Mouse (Mus musculus) T-helper 2 cell (primary cell): Measurements from ENCODE around the gene Prr13.

Experiments
- in situ Hi-C: fragments of 300-600 bp; cut with MboI, MseI; formaldehyde crosslinking; loops from one replicate; pipeline ENCODE4 v1.15.1; 2025; ENCODE audit warnings: high pct_unique_total_duplicates

The Prr13 gene

GRCm38 (mm10) chr15:102460409-102460808 is 1.6 kb downstream of the Prr13 start:
- in situ Hi-C loops: no loop called here

DNA sequence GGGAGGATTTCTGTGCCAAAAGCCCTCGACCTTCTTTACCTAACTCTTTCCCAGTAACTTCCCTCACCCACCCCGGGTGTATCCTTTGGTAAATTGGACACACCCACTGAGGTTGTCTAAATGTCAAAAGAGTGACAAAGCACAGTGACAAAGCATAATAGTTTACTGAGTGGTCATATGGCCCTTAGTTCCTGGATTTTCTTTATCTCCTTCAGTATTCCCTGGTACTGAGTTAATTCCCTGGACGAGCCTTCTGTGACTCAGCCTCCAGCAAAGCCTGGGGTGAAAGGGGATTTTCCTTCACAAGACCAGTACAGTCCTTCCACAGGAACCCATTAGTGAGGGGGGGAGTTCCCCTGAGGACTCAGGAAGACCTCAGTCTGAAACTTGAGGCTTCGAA is 2.1 kb downstream of the Prr13 start:
- in situ Hi-C loops: no loop called here

DNA sequence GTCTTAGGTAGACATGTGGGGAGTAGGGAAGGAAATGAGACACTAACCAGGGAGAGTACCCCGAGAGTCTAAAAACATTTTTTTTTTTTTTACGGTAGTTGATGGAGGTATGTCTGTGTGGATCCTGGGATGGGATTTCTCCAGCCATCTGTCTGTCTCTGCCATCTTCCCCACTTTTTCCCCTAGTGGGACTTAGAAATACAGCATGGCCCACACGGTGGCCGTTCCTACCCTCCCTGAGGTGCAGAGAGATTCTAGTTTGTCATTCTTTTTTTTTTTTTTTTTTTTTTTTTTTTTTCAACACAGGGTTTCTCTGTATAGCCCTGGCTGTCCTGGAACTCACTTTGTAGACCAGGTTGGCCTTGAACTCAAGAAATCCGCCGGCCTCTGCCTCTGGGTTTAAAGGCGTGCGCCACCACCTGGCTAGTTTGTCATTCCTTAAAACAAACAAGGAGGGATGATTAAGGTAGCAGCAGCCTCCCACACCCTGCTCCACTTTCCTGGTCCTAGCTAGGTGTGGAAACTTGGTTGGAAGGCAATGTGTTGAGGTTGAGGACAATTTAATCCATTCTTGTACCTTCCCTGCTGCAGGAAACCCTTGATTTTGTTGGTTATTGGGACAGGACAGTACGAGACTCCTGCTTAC is 2.7 kb downstream of the Prr13 start:
- in situ Hi-C loops: no loop called here

DNA sequence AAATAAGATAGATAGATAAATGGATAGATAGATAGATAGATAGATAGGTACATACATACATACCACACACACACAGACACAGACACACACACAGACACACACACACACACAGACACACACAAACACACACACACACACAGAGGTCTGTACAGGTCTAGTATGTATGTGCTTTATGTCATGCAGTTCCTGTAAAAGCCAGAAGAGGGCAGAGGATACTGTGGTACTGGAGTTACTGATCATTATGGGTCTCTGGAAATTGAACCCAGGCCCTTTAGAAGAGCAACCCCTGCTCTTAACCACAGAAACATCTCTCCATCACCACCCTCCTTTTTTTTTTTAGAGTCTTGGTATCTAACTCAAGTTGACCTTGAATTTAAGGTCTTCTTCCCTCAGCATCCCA is 4.8 kb downstream of the Prr13 start:
- in situ Hi-C loops: no loop called here

DNA sequence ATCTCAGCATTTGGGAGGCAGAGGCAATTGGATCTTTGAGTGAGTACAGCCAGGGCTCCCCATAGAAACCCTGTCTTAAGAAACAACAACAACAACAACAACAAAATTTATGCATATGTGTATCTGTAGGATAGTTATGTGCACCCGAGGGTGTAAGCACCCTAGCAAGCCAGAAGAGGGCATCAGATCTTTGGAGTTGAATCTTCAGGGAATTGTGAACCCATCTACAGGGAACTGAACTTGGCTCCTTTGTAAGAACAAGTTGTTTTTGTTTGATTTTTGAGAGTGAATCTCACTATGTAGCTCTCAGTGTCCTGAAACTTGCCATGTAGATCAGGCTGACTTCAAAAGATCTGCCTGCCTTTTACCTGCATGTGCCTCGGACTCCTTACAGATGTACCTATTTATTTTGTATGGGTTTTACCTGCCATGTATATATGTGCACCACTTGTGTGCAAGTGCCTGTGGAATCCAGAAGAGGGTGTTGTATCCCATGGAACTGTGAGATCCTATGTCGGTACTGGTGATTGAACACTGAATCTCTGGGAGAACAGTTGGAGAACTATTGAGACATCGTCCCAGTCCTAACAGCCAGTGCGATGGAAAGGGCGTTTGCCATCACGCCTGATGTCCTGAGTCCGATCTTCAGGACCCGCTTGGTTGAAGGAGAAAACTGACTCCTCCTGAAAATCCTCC is 10.0 kb downstream of the Prr13 start:
- in situ Hi-C loops: no loop called here

DNA sequence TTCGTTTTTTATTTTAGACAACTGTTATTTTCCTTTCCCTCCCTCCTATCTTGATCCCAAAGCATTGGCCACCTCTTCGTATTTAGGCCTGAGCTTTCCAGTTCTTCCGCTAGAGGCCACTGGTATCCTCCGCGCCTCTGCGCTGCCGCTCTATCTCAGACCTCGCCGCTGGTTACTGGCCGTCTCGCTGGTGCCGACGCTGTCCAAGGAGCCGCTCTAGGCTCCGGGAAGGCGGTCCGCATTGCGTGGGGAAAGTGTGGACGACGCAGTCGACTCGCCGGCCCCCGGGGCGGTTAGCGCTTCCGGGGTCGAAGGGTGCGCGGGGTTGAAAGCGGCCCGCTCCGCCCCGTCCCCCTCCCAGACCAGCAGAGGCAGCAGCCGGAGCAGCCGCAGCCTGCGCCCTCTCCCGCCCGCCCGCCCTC is 11.4 kb downstream of the Prr13 start, which contains the start of gene Pcbp2:
Gene Pcbp2 (plus strand): TSS at position 357 of the 422 bp plus-strand sequence.
- in situ Hi-C loops: no loop called here

DNA sequence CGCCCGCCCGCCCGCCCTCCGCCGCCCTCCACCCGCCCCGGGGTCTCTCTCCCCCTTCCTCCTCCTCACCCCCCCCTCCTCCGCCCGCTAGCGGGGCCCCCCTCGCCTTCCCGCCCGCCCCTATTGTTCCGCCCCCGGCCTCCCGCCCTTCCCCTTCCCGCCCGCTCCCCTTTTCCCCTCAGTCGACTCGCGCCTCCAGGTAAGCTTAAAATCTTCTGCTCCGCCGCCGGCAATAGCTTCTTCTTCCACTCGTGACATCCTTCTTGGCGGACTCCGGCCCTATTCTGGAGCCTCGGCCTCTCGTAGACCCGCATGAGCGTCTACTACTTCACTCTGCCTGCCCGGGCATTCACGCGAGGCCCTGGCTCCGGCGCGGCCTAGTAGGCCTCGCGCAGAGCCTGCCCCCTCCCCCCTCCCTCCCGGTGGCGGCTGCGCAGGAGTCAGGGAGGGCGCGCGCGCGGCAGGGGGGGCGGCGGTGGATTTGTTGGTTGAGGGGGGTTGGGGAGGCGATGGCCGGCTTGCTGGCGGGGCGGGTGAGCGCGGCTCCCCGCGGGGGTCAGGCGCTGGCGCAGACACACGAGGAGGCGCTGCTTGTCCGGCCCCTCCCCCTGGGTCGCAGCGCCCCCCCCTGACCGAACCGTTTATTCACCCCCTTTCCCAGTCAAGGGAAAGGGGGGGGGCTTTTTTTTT is 11.9 kb downstream of the Prr13 start:
- in situ Hi-C loops: no loop called here

DNA sequence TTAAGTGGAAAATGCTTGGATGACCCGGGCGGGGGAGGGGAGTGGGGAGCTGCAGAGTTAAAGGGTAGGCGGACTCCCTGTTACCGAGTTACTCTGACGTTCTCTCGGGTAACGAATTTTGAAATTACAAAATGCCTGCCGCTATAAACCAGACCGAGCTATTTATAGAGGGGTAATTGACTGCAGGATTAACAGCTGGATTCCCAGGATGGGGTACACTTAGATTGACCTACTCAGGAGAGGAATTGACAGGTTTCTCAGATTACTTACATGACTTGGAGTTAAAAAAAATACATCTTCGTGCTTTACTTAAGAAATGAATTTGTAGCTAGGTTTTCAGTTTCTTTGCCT is 12.4 kb downstream of the Prr13 start:
- in situ Hi-C loops: no loop called here

- in situ Hi-C loops: no loop called here
These were observed 12.9 kb downstream of the Prr13 start for GRCm38 (mm10) chr15:102471727-102472126.

- in situ Hi-C loops: no loop called here
These were observed 14.4 kb downstream of the Prr13 start for GRCm38 (mm10) chr15:102473246-102473645.

DNA sequence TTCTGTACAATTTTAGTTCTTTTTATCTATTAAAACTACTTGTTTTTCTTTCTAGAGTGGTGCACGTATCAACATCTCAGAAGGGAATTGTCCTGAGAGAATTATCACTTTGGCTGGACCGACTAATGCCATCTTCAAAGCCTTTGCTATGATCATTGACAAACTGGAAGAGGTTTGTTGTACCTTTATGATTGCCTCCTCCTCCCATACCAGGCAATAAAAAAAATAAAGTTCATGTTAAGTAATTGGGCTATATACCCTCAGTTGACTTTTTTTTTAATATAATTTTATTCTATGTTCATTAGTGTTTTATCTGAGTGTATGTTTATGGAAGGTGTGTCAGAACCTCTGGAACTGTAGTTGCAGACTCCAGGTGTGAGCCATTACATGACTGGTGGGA is 15.7 kb downstream of the Prr13 start:
- in situ Hi-C loops: no loop called here

GRCm38 (mm10) chr15:102483136-102483535 is 24.3 kb downstream of the Prr13 start:
- in situ Hi-C loops: loop anchor here (10.0 kb wide), 1 partner anchor 58 kb away; no protein-coding TSS in a partner anchor

DNA sequence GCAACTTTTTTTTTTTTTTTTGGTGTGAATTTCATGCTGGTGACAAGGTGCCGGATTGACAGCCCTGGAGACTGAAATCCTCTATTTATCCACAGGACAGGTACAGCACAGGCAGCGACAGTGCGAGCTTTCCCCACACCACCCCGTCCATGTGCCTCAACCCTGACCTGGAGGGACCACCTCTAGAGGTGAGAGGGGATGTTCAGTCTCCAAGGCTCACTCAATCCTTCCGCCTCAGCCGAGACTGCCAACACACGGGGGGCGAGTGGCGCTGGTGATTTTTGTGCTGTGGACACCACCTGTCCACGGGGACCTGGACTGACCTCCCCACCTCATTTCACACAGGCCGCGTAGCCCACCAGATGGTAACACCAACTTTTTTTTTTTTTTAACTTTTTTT is 27.0 kb downstream of the Prr13 start:
- in situ Hi-C loops: loop anchor here (10.0 kb wide), 1 partner anchor 61 kb away; no protein-coding TSS in a partner anchor

- in situ Hi-C loops: loop anchor here (10.0 kb wide), 1 partner anchor 63 kb away; no protein-coding TSS in a partner anchor
These were observed 28.8 kb downstream of the Prr13 start for GRCm38 (mm10) chr15:102487664-102488063.

DNA sequence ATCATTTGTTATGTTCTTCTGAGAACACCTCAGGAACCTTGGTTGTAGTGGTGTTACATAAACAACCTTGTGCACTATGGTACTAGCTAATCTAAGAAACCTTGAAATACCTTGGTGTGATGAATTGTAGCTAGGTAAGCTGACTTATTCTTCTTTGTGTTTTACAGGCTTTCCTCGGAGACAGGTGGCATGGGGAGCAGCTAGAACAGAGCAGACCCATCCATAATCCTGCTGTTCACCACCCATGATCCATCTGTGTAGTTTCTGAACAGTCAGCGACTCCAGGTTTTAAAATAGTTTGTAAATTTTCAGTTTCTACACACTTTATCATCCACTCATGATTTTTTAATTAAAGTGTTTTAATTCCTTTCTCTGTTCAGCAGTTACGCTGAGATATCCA is 39.5 kb downstream of the Prr13 start:
- in situ Hi-C loops: no loop called here

DNA sequence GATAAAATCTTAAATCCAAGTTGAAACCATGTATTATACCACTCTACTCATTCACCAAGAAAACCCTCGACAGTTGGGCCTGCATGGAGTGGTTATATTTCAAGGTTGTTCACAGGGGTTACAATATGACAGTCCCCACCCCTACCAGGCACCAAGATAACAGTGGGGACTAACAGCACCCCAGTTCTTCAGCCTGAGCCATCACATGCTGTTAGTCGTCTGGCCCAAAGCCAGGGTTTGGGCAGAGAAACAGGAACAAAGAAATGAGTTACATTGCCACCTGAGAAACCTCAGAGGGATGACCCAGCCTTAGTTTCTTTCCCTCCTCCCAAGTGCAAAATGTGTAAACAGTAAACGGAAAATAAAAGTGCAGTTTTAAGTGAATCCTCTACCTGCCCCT is 40.5 kb downstream of the Prr13 start:
- in situ Hi-C loops: no loop called here

GRCm38 (mm10) chr15:102499851-102500250 is 41.0 kb downstream of the Prr13 start:
- in situ Hi-C loops: loop anchor here (10.0 kb wide), 1 partner anchor 415 kb away; no protein-coding TSS in a partner anchor

GRCm38 (mm10) chr15:102500479-102500878 is 41.7 kb downstream of the Prr13 start:
- in situ Hi-C loops: loop anchor here (10.0 kb wide), 1 partner anchor 416 kb away; no protein-coding TSS in a partner anchor

GRCm38 (mm10) chr15:102501084-102501814 is 42.4 kb downstream of the Prr13 start:
- in situ Hi-C loops: loop anchor here (10.0 kb wide), 1 partner anchor 416 kb away; no protein-coding TSS in a partner anchor

DNA sequence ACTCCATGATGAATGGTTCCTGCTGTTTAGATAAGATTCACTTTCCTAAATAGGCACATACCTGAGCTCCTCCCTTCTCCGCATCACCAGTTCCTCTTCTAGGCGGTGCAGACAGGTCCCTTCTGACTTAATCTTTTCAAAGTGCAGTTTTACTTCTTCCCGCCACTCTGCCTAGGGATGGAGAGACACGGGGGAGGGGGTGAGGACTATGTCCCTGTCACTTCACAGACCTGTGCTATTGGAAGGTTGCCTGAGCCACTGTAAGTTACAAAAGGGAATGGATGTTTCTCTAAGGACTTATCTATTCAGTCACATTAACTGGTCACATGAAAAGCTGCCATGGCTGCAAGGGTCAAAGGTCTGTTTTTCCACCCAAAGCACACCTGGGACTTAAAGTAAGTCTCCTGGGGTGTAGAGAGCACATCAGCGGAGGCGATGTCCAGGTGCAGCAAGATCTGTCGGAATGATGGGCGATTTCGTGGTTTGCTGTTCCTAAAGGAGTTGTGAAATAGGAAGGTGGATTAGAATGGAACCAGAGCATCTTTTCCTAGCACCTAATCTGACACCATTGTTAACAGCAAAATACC is 43.5 kb downstream of the Prr13 start:
- in situ Hi-C loops: loop anchor here (10.0 kb wide), 1 partner anchor 418 kb away; no protein-coding TSS in a partner anchor

DNA sequence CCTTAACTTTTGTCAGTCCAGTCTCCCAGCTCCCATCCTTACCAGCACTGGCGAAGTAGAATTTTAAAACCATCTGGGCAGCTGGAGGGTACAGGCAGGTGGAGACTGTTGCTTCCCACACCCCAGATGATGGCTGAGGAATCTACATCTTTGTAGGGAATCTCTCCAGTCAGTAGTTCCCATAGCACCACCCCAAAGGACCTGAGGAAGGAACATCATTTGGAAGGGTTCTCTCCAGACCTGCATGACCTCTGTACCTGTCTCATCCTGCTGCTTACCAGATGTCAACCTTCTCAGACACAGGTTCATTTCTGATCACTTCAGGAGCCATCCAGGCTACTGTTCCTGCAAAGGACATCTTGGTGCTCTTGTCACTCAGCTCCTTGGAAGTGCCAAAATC is 44.6 kb downstream of the Prr13 start, which contains the start of gene Gm10337:
Gene Gm10337 (plus strand): TSS at position 276 of the 400 bp plus-strand sequence.
- in situ Hi-C loops: loop anchor here (10.0 kb wide), 1 partner anchor 419 kb away; no protein-coding TSS in a partner anchor
